Mouse (Mus musculus) liver (tissue): ENCODE data around the gene Gm29133.

Experiments
- DNase-seq: peaks from one replicate; pipeline ENCODE4 v3.0.0-alpha.2; 2020; ENCODE audit warnings: mixed read lengths

Gm29133 gene

DNA sequence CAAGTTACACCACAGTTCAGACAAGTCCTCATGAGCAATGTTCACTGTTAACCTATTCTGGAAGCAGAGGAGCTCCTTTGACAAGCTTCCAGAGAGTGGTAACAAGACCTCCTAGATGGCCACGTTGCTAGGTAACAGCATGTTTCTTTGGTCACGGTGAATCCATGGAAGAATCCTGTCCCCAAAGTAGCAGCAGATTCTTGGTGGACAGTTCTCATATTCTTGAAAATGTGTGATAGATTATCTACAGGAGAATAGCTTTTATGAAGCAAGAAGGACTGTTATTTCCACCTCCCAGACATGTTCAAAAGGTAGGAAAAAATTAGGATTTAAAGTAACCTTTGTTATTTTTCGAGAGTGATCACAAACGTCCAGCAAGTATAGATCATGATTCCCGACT is at the start of gene Gm29133:
Gene Gm29133 (plus strand): TSS at position 301 of the 400 bp plus-strand sequence.
- DNase-seq: no peak

DNA sequence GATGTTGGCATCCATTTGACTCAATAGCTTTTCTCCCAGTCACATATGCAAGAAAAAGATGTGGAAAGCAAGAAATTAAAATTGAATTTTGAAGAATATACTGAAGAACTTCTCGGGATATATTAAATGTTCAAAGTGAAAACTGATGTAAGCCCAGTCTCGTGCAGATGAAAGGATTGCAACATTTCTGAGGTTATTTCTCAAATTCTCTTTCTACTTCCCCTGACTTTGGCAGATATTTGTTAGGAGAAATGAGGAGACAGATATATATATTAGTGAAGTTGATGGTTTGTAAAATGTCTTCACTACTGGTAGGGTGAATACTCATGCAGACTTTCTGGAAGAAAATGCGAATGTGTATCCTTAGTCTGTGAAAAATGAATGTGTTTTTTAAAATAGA is 48.9 kb upstream of the Gm29133 start:
- no peak for DNase-seq

DNA sequence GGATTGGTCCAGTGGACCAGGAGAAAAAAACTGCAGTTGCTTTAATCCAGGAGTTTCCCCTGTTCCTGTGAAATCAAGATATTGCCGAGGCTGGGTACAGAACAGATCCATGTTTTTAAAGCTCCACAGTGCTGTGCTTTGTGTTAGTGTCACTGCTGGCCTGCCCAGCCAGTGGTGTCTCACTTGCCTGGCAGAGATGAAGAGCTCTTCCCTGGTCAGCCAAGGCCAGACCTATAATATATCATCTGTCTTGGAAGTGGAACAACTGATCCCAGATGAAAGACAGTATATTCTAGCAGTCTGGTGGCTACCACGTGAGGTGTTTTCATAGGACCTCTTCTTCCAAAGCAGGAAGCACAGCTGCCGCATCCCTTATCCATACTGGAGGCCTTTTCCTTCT is 46.7 kb upstream of the Gm29133 start:
- no peak for DNase-seq

DNA sequence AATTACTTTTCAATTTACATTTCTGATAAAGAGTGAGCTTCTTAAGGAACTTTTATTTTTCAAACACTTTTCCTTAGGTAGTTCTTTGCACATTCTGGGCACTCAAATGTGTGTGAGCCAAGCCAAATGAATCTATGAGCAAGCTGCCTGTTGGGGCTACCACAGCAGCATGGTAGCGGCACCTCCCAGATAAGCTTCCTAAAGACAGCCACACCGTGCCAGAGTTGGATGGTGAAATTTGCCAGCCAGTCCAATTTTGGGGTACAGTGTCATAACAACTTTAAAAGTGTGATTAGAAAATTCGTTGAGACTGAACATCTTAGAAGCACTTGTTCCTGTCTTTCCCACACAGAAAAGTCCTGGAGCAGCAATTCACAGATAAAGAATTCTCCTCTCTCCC is 41.5 kb upstream of the Gm29133 start:
- DNase-seq: no peak

DNA sequence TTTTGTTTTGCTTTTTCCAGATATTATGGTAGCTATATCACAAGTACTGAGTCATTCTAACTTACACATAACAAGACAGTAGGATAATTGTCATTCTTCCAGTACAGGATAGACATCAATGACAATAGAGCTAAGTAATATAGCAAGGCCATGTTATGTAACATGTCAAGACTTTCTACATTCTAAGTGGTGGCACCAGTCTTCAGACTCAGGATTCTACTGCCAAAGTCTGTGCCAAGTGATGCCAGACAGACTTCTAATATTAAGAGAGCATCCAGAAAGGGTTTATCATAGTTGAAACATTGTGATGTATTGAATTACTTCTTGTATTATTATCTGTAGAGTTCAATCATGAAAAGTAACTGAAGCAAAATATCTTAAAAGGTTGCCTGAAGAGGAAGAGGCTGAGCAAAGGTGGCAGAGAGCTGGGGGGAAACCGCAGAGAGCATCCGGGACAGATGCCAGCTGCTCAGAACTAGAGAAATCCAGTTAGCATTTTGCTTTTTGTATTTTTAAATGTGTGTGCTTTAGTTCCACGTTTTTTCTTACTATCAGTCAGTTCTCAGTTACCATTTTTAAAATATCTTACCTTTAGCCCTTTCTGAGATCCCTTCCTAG is 34.2 kb upstream of the Gm29133 start:
- no peak for DNase-seq

DNA sequence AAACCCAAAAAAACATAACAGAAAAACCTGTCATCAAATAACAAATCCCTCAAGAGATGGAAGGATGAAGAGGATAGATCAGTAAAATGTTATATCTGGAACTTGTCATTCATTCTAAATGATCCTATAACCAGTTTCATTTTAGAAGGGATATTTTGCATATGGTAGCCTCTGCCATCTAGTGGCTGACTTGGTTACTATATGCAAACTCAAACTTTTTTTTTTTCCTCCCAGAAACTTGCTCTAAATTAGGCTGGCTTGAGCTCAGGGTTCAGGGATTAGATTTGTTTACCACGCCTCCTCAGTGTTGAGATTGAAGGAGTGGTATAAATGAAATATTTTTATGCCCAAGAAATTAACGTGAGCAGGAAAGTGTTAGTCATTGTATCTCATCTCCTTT is 27.3 kb upstream of the Gm29133 start:
- no peak for DNase-seq

DNA sequence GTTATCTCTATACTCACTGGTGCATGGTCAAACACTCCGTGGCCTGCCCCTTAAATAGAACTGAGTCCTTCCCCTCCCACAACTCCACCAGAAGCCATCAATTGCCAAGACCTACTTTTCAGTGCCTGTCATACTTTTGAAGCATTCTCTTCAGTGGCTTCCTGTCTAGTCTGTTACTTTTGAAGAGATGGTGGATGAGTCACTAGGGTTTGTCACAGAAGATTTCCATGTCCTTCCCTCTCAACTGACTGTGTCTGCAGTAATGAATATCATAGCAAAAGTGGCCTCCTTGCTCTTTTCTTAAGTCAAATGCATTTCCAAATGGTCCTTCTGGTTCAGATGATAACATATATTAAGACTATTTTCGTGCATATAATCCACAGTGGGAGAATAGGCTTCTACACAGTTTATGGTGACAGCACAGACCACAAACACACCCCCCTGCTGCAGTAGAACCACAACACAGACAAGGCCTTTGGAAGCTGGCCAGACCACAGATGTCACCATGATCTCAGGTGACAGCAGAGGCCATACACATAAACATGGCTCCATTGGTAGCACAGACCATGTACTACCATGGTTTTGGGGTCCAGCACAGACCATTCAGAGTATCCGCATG is 16.9 kb upstream of the Gm29133 start:
- DNase-seq: no peak

DNA sequence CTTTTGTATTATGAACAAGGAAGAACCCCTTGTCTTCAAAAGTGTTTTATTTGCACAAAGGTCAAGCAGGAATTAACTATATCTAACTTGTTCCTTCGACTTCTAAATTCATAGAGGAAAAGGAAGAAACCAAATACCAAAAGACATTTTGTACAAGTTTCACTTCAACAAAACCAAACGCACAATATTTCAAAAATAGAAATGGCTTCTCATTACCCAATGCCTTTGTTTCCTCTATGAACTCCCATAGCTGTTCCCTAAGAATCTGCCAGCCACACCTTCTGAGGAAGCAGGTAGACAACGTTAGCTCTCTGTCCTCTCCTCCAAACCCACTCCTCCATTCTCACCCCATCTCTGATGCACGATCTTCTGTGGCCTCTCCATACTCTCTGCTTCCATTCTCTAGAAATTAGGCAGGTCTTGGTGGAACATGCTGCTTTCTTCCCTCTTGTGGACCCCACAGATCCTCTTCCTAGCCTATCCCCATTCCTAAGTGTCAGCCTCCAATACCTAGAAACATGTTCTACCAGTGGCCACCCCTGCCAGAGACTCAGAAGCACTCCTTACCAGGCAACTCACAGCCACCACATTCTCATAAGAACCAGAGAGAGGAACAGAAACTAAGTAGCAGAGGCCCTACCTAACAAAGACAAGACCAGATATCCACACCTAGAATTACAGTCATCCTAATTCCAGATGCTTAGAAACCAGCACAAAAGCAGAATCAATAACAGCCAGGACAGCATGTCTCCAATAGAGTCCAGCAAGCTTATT is 4.1 kb upstream of the Gm29133 start:
- no peak for DNase-seq

DNA sequence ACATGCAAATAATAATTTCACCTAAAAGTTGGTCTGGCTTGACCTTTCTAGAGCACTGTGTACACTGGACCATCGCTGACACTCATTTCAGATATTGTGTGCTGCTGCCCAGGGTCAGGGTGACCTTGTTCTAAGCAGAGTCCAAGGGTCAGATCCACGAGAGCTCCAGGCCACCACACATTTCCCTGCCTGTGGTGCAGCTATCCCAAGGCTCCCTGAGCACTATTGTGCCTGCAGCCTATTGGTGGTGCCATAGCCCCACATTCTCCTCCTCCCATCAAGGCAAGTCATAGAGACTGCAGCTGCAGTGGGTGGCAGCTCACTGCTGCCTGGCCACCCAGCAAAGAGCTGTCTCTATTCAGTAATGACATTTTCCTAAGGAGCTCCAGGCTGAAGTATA is 2.7 kb upstream of the Gm29133 start:
- DNase-seq: no peak

DNA sequence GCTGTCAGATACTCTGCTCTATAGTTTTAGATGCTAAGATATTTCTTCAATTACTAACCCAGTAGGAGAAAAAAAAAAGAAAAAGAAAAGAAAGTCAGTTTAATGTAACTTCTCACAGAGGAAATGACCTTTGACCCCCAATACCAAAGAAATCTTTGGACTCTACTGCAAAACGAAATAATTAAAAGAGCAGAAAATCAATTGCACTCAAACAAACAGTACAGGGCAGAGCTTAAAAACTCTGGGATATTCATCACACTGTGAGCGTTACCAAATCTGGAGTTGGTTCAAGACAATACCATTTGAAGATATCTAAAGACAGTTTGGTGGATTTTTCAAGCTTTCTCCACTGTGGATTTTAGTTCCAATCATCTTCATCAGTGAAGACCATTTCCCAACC is 15.4 kb downstream of the Gm29133 start:
- DNase-seq: no peak

DNA sequence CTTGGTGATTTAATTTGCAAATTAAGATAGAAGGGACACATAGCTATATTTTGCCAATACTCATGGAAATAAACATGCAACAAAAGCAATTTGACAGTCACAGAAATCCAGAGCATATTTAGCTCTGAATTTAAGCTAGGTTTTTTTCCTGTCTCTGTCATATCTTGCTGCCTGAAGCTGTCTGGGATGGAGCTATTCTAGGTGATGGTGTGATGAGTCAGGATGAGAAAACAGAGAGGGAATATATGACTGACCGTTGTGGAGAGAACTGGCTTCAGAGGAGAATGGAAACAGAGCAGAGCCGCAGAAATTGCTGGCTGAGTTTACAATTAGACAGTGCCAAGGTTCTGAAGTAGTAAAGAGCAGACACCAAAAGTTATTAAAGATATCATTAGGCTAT is 26.3 kb downstream of the Gm29133 start:
- no peak for DNase-seq

DNA sequence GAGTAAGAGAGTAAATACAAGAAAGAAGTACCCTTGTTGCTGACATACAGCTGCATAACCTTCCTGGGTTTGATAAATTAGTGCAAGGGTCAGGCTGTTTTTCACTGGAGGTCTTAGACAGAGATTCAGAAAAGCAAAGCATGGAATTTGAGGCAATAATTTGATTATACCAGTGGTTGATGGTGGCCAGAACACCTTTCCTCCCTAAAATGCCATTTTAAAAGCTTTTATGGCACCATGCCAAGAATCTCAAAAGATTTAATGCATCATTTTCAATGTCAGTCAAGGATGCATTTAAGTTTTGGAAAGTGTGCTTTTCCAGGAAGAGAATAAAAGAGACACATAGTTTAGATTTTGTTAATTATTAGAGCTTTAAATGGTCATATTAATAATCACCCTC is 60.0 kb downstream of the Gm29133 start:
- DNase-seq: no peak

DNA sequence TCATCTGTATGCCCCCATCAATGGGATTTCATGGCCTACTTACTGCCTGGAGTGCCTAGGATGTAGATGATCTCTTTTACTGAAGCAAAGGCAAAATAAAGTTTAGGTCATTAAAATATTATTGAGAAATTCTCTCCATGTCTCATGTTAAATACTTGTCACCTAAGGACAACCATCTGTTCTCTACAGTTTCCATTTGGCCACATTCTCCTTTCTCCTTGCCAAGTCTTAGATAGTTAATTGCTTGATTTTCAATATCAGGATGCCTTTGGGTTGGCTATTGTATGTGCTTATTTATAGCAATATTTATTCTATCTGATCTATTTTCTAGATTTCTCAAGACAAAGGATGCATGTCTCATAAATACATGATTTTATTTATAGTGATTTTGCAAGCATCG is 75.9 kb downstream of the Gm29133 start:
- DNase-seq: no peak

DNA sequence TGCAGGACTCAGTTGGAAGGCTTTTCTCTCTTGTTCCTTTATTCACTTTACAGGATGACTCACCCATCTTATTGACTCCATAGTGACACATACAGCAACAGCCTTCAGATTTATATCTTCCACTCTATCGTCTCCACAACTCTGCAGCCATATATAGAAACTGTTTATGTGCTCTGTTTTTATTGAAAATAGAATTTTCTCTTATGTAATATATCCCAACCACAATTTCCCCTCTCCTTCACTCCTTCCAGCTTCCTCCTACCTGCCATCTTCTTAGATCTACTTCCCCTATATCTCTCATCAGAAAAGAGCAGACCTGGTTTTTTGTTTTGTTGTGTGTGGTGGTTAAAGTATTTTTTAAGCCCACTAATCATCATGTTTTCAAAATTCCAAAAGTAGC is 76.5 kb downstream of the Gm29133 start:
- DNase-seq: no peak

DNA sequence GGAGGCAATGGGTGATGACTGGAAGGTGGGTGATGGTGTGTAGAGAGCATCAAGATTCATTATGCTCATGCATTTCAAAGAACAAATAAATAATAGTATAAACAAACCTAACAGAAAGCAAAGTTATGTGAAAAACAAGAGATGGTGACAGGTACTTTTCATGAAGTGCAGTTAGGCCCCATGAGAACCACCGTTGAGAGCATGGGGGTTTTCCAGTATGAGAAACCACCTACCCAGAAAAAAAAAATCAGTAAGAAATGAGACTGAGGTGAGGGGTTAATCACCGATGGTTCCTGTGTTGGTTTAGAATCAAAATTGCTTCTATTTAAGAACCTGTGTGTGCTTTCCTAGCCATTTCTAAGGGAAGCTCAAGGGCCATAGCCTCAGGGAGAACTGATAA is 86.8 kb downstream of the Gm29133 start:
- DNase-seq: no peak

DNA sequence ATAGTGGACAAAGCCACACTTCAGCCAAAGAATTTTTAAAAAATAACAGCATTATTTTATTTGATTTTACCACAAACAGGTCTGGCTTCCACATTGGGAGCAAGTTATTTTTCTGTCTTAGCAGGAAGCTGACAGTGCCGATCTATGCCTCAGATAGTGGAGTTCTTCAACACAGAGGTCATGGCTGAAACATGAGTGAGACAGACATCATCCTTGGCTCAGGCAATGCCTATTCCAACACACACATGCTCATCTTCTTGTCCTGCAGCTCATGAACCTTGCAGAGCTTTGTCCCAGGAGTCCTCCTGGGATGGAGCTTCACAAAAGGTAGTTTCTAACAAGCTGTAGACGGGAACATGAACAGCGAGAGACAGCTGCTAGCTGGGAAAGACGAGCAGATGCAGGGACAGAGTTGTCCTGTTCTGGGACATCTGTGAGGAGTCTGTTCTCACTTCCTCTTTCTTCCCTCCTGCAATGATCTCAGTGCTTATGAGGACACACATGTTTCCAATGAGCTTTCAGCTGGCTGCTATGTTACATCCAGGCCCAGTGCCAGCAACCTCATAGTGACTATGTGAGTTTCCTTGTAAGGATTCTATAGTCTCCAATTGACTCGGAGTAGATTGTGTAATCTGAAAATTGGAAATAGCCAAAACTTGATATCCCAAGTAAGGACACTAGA is 87.4 kb downstream of the Gm29133 start:
- DNase-seq: no peak
